Mouse (Mus musculus): ENCODE data around the gene Ggps1. TPM values are rescaled to one million over a fixed set of nuclear protein-coding genes. Genes with fewer than 3 reads are reported as not detected.

Gene Ggps1
- total RNA-seq, 4 experiments from 2014 or later = 14.1 to 20.4 (median 16.1) TPM

Other genes with a start within 250 kb of the Ggps1 start
- gene B3galnt2, start 109.0 kb downstream of the Ggps1 start, total RNA-seq (2022) = 10 to 100 TPM; 67.8 to 85.4 (median 73.2) TPM
- gene Tbce, start 23.9 kb downstream of the Ggps1 start, total RNA-seq (2022) = 10 to 100 TPM; 13.5 to 19.2 (median 16.7) TPM
- gene Arid4b, start 256 bp downstream of the Ggps1 start, total RNA-seq (2022) = 10 to 100 TPM; 10.4 to 12.8 (median 11.6) TPM